Mouse (Mus musculus): ENCODE data around the gene Prkcb.

DNA sequence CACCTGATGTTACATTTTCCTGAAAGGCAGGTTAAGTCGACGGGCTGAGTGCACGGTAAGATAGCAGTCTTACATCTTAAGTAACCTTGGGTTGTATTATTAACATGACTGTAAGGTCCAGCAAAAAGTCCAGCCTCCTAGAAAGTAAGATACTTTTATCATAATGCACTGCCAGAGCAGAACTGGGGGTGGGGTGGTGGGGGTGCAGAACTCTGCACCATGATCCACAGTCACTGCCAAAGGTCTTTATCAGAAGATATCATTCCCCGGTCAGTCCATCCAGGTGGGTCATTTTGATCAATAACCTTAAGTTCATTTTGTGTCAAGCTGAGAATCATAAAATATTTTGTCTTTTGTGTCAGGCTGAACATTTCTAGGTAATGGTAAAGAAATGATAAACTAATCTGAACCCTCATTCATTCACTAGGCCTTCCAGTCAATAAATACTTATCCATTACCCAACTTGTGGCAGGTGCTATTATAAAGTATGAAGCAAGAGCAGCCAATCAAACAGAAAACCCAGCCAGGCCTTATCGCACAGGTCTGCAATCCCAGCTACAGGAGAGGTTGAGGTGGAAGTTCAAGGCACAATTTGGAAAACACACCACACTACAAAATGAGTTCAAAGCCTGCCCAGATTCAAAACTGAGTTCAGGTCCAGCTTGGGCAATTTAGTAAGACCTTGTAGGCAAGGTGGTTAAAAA, 369.0 kb downstream of the Prkcb start:
- TF ChIP-seq CTCF (conservative IDR thresholded peaks at IDR 0.05; ENCODE audit: insufficient read depth, insufficient read length, low read depth, low read length) (no peak), POLR2A (IDR thresholded peaks at IDR 0.05; ENCODE audit: low read depth, low read length) (no peak)
